Mouse (Mus musculus) embryonic facial prominence, embryonic 12.5 days (tissue): ENCODE data around the gene Smc3. TPM values are rescaled to one million over a fixed set of nuclear protein-coding genes. Genes with fewer than 3 reads are reported as not detected.
"Not testable (repeated sequence)": the region's sequence is repeated elsewhere in the genome, so short reads cannot be mapped to it uniquely, and the experiment has no call there.

Experiments used
- ATAC-seq: fragments of 200-750 bp; cut with Nextera tagmentation; 2 replicates; pipeline ENCODE4 v1.8.0; 2017; ENCODE audit not compliant: insufficient number of reproducible peaks, insufficient read depth, low FRiP score, low TSS enrichment
- H3K27ac ChIP-seq: fragments of 300-500 bp; sonication (generic); 2 replicates; pipeline ENCODE4 v1.5.1; 2016; ENCODE audit warnings: mild to moderate bottlenecking
- H3K27me3 ChIP-seq: fragments of 300-500 bp; sonication (generic); 2 replicates; pipeline ENCODE4 v1.6.1; 2016; ENCODE audit warnings: mild to moderate bottlenecking, moderate library complexity
- H3K36me3 ChIP-seq: fragments of 300-500 bp; sonication (generic); 2 replicates; pipeline ENCODE4 v1.6.1; 2016; ENCODE audit warnings: mild to moderate bottlenecking
- H3K4me1 ChIP-seq: fragments of 300-500 bp; sonication (generic); 2 replicates; pipeline ENCODE4 v1.6.1; 2016
- H3K4me2 ChIP-seq: fragments of 300-500 bp; sonication (generic); replicated peaks from 2 replicates; pipeline ENCODE4 v1.6.1; 2016; ENCODE audit warnings: mild to moderate bottlenecking, moderate library complexity
- H3K4me3 ChIP-seq: fragments of 300-500 bp; sonication (generic); 2 replicates; pipeline ENCODE4 v1.5.1; 2016; ENCODE audit warnings: mild to moderate bottlenecking
- H3K9ac ChIP-seq: fragments of 300-500 bp; sonication (generic); 2 replicates; pipeline ENCODE4 v1.6.1; 2016; ENCODE audit warnings: mild to moderate bottlenecking, moderate library complexity
- H3K9me3 ChIP-seq: fragments of 300-500 bp; sonication (generic); 2 replicates; pipeline ENCODE4 v1.6.1; 2016; ENCODE audit warnings: mild to moderate bottlenecking, moderate library complexity
- WGBS: fragments of 180-500 bp; shearing (Covaris S2); methylation state at CpG from one replicate; pipeline ENCODE4 v1.1.7; 2016; 5-methylcytosine and 5-hydroxymethylcytosine counted together
- polyA plus RNA-seq: library from polyadenylated mRNA; unstranded; fragments of >200 nt; fragmentation: Nextera tagmentation; extraction: Ambion mirVana; gene quantifications from 2 replicates; pipeline ENCODE4 v1.2.1, GENCODE M21; 2016

The Smc3 gene
- polyA plus RNA-seq, 1 experiment from 2014 or later: 81.9 TPM

DNA sequence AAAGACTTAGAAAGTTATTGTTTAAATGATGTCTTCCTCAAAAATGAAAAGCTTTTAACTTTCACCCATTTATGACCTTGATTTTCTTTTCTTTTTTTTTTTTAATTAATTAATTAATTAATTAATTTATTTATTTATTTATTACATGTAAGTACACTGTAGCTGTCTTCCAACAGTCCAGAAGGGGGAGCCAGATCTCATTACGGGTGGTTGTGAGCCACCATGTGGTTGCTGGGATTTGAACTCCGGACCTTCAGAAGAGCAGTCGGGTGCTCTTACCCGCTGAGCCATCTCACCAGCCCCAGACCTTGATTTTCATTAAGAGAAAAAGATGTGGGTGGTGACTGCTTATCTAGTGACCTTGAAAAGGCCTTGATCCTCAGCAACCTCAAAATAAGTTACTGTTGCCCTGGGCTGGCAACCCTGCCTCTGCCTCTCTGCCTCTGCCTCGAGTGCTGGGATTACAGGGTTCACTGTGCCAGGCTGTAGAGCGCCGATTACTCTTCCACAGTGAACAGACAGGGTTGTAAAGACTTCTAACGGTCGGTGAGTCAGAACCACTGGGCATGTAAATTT, 43.9 kb downstream of the Smc3 start:
- Histone ChIP-seq H3K4me2 (no peak overlapping the region), H3K4me1 (0 out of 2 replicates have a peak, but pooled peaks cover 3% of the 10 kb centered on the region), H3K9ac (no peak overlapping the region), H3K27ac (no peak overlapping the region), H3K4me3 (no peak overlapping the region), H3K27me3 (no peaks in the 10 kb centered on the region), H3K36me3 (peaks cover 64% of the 10 kb centered on the region), H3K9me3 (no peaks in the 10 kb centered on the region)
- 94% methylated on average over 9 of the region's 9 CpGs for WGBS
- no peak for ATAC-seq

DNA sequence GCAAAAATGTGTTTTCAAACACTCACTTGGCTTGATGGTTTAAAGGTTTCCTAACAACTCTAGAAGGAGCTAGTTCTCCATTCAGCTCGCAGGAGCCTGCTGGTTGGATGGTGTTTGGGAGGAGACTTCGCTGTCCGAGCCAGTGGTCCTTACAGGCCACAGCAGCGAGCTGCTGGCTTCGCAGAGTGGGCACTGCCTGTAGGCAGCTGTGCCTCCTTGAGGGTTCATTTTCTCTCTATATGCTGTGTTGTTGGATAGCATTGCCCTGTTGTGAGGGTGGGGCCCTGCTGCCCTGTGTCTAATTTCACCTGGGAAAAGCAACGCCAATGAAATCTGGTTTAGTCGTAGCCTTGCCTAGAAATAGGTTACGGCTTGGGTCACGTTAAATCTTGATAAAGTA, 47.1 kb downstream of the Smc3 start:
- peaks cover 36% of the 10 kb centered on the region for H3K36me3 ChIP-seq
- 84% methylated on average over 9 of the region's 9 CpGs for WGBS

DNA sequence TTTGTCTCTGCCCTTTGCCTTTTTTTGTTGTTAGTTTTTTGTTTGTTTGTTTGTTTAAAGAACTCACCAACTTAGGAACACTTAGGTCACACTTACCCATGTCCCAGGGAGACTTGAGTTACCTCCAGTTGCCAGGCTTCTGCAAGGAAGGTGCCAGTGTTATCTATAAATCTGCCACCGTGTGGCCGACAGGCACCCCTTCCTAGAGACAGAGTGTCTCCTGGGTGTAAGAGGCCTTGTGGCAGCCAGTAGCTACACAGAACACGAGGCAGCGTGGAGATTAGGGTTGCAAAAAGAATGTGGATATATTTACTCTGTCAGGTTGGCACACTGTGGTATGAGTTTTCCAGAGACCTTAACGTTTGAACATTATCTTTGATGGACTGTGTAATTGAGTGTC, 47.9 kb downstream of the Smc3 start:
- 0 out of 2 replicates have a peak, but pooled peaks cover 3% of the 10 kb centered on the region for H3K27me3 ChIP-seq
- H3K4me3 ChIP-seq: no peak overlapping the region
- no peak overlapping the region for H3K9ac ChIP-seq
- H3K4me1 ChIP-seq: 0 out of 2 replicates have a peak, but pooled peaks cover 8% of the 10 kb centered on the region
- H3K9me3 ChIP-seq: no peaks in the 10 kb centered on the region
- no peak for ATAC-seq
- 58% methylated on average over 5 of the region's 5 CpGs for WGBS
- H3K4me2 ChIP-seq: no peak overlapping the region
- H3K36me3 ChIP-seq: peaks cover 32% of the 10 kb centered on the region
- H3K27ac ChIP-seq: no peak overlapping the region

More for the DNA sequence above, 47.1 kb downstream of the Smc3 start:
- no peak overlapping the region for H3K27ac ChIP-seq
- H3K4me2 ChIP-seq: no peak overlapping the region
- H3K9ac ChIP-seq: no peak overlapping the region
- H3K4me1 ChIP-seq: 0 out of 2 replicates have a peak, but pooled peaks cover 4% of the 10 kb centered on the region
- H3K27me3 ChIP-seq: no peaks in the 10 kb centered on the region
- H3K9me3 ChIP-seq: no peaks in the 10 kb centered on the region
- no peak overlapping the region for H3K4me3 ChIP-seq
- ATAC-seq: no peak

GRCm38 (mm10) chr19:53648802-53649236, 48.6 kb downstream of the Smc3 start:
- H3K36me3 ChIP-seq: peaks cover 26% of the 10 kb centered on the region
- 42% methylated on average over 10 of the region's 10 CpGs for WGBS
- no peak overlapping the region for H3K9ac ChIP-seq
- H3K9me3 ChIP-seq: no peaks in the 10 kb centered on the region
- 0 out of 2 replicates have a peak, but pooled peaks have one; percentile 54 for ATAC-seq
- H3K27me3 ChIP-seq: 0 out of 2 replicates have a peak, but pooled peaks cover 3% of the 10 kb centered on the region
- peaks cover 13% of the 10 kb centered on the region for H3K4me1 ChIP-seq
- H3K27ac ChIP-seq: no peak overlapping the region
- no peak overlapping the region for H3K4me3 ChIP-seq
- H3K4me2 ChIP-seq: no peak overlapping the region

DNA sequence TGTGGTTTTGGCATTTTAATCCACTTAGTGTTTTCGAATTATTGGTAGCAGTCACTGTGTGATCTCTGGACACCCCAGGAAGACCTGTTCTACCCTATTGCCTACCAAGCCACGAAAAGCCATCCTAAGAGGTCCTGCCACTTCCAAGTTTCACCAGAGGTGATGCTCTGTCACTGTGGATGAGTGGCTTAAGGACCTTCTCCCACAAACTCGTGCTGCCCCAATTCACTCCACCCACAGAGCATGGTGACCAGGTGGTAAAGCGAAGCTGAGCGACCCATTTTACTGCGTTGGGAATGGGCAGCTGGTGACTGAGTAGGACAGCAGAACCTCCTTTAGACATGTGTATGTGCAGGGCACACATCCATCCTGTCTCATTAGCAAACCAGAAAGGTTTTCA, 49.2 kb downstream of the Smc3 start:
- H3K27me3 ChIP-seq: 0 out of 2 replicates have a peak, but pooled peaks cover 3% of the 10 kb centered on the region
- peaks cover 18% of the 10 kb centered on the region for H3K4me1 ChIP-seq
- H3K9me3 ChIP-seq: no peaks in the 10 kb centered on the region
- ATAC-seq: no peak
- WGBS: 81% methylated on average over 6 of the region's 6 CpGs
- no peak overlapping the region for H3K4me3 ChIP-seq
- peaks cover 23% of the 10 kb centered on the region for H3K36me3 ChIP-seq
- no peak overlapping the region for H3K4me2 ChIP-seq
- no peak overlapping the region for H3K27ac ChIP-seq
- no peak overlapping the region for H3K9ac ChIP-seq

DNA sequence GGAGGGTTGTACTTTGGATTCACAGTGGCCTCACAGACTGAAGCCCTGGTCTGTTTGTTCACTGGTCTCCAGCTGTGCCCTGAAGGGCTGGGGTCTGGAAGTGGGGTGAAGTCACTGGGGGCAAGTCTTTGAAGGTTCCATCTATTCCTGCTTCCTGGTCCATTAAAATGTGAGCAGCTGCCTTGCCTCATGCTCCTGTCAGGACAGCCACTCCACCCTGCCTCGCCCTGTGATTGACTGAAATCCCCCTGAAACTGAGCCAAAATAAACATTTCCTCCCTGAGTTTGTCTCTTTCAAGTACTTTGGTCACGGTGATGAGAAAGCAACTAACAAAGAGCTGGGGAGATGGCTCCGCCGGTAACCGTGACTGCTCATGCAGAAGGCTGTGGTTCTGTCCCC, 49.6 kb downstream of the Smc3 start:
- H3K4me2 ChIP-seq: no peak overlapping the region
- WGBS: 53% methylated on average over 5 of the region's 5 CpGs
- no peak overlapping the region for H3K9ac ChIP-seq
- H3K4me1 ChIP-seq: peaks cover 19% of the 10 kb centered on the region
- H3K4me3 ChIP-seq: no peak overlapping the region
- H3K36me3 ChIP-seq: peaks cover 20% of the 10 kb centered on the region
- ATAC-seq: no peak
- no peaks in the 10 kb centered on the region for H3K9me3 ChIP-seq
- no peak overlapping the region for H3K27ac ChIP-seq
- H3K27me3 ChIP-seq: 0 out of 2 replicates have a peak, but pooled peaks cover 3% of the 10 kb centered on the region

DNA sequence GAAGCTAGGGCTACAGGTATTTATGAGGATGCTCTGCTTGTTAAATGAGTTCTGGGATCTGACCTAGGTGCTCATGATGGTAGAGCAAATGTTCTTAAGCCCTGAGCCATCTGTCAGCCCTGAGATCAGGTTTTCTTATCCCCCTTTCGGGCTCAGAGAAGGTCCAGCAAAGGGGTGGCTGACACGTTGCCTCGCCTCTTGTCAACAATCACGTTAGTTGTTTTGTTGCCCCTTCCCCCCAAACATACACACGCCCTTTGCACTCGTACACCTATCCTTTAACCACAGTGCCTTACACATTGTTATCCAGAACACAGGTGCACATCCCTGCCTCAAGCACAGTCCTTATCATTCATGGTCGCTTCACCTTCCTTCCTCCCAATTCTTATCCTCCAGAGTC, 50.7 kb downstream of the Smc3 start:
- no peak overlapping the region for H3K4me2 ChIP-seq
- H3K36me3 ChIP-seq: peaks cover 11% of the 10 kb centered on the region
- ATAC-seq: no peak
- no peak overlapping the region for H3K27ac ChIP-seq
- no peaks in the 10 kb centered on the region for H3K9me3 ChIP-seq
- H3K4me1 ChIP-seq: peaks cover 19% of the 10 kb centered on the region
- no peak overlapping the region for H3K4me3 ChIP-seq
- H3K27me3 ChIP-seq: 0 out of 2 replicates have a peak, but pooled peaks cover 3% of the 10 kb centered on the region
- no peak overlapping the region for H3K9ac ChIP-seq
- 85% methylated on average over 7 of the region's 7 CpGs for WGBS

DNA sequence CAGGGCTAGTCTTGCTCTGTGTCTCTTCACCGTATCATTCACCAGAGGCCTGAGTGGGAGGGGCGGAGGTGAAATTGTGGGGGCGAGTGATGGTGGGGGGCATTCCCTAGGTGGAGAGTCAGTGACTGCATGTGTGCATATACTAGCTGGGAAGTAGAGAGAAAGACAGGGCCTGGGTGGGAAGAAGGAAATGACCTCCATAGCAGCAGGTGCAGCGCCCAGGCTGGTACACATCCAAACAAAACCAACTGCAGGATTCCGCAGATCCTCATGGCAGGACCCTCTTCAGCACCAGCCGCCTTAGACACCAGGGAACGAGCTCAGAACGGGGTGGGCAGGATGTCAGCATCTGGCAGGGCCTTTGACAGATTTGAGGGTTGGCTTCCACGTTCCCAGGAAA, 52.1 kb downstream of the Smc3 start:
- WGBS: 57% methylated on average over 9 of the region's 9 CpGs
- no peak for ATAC-seq
- Histone ChIP-seq H3K27me3 (0 out of 2 replicates have a peak, but pooled peaks cover 3% of the 10 kb centered on the region), H3K9ac (no peak overlapping the region), H3K36me3 (no peaks in the 10 kb centered on the region), H3K27ac (no peak overlapping the region), H3K4me1 (peaks cover 19% of the 10 kb centered on the region), H3K9me3 (no peaks in the 10 kb centered on the region), H3K4me2 (no peak overlapping the region), H3K4me3 (no peak overlapping the region)

- Histone ChIP-seq H3K27ac (no peak overlapping the region; the same call in 1 of the 2 replicates), H3K4me2 (no peak overlapping the region), H3K4me3 (no peak overlapping the region), H3K9me3 (no peaks in the 10 kb centered on the region), H3K27me3 (0 out of 2 replicates have a peak, but pooled peaks cover 3% of the 10 kb centered on the region), H3K36me3 (no peaks in the 10 kb centered on the region), H3K9ac (no peak overlapping the region), H3K4me1 (peaks cover 18% of the 10 kb centered on the region)
- 69% methylated on average over 20 of the region's 20 CpGs for WGBS
- ATAC-seq: peak; percentile 75
Measured at GRCm38 (mm10) chr19:53653624-53654467, 53.6 kb downstream of the Smc3 start.

GRCm38 (mm10) chr19:53656443-53656842, 56.2 kb downstream of the Smc3 start:
- H3K27ac ChIP-seq, H3K9ac ChIP-seq, H3K9me3 ChIP-seq, H3K4me3 ChIP-seq, H3K36me3 ChIP-seq, H3K27me3 ChIP-seq, ATAC-seq, H3K4me2 ChIP-seq: not testable (repeated sequence)
- WGBS: 83% methylated on average over 11 of the region's 11 CpGs
- H3K4me1 ChIP-seq: peaks cover 15% of the 10 kb centered on the region

DNA sequence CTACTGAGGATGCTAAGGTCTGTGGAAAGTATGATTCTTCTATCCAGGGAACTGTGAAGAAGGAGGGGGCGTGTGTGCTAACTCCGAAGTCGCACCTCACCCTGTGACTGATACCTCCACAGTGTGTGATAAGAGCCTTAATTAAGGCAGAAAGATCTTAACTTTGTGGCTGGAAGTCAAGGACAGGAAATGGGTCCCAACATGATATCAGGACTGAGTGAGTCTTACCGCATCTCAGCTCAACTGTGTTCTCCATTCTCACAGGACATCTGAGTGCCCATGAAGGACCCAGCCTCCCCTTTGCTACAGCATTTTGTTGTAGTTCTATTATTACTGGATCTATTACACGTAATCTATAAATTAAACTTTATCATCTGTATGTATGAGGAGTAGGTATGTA, 57.2 kb downstream of the Smc3 start:
- Histone ChIP-seq H3K9ac (no peak overlapping the region), H3K27ac (no peak overlapping the region), H3K4me1 (peaks cover 14% of the 10 kb centered on the region), H3K27me3 (0 out of 2 replicates have a peak, but pooled peaks cover 3% of the 10 kb centered on the region), H3K4me3 (no peak overlapping the region), H3K4me2 (no peak overlapping the region), H3K9me3 (no peaks in the 10 kb centered on the region), H3K36me3 (no peaks in the 10 kb centered on the region)
- 87% methylated on average over 5 of the region's 5 CpGs for WGBS
- ATAC-seq: no peak
